Mouse (Mus musculus): ENCODE measurements around the gene Kank1. TPM values are rescaled to one million over a fixed set of nuclear protein-coding genes. Genes with fewer than 3 reads are reported as not detected.

Kank1 gene
- polyA plus RNA-seq, 2 experiments from 2014 or later = not detected

DNA sequence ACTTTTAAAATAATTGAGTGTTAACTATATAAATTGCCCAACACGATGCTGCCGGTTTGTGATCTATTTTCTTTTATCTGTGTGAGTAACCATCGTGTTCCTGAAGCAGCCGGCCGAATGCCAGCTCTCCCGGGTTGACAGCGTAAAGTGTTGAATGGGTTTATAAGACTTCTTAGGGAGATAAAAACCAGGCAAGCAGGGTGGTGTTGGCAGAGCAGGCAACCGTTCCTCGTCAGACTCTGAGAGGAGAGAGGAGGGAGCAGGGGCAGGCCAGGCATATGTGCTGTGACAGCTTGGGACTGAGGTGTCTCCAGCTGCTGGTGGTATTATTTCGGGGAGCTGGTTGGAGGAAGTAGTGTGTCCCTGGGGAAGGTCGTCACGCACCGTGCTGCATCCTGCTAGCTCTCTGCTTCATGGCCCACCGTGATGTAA is 78.7 kb downstream of the Kank1 start:
- no peak for ATAC-seq

DNA sequence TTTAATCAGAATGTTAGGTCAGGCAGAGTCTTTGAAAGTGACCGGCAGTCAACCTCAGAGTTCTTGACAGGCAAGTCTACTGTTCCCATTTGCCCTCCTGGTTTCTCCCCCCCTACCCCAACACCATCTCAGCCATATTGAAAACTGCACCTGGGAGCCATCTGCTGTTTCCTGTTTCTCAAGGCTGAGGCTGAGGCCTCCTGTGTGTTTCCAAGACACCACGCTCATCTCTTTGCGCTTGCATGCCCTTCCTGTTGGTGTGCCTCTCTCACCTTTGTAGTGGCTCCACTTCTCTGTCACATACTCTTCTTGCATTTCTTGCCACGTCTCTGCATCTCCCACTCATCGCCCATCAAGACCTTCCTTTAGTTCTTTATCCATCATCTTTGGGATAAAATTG is 79.2 kb downstream of the Kank1 start:
- ATAC-seq = no peak

DNA sequence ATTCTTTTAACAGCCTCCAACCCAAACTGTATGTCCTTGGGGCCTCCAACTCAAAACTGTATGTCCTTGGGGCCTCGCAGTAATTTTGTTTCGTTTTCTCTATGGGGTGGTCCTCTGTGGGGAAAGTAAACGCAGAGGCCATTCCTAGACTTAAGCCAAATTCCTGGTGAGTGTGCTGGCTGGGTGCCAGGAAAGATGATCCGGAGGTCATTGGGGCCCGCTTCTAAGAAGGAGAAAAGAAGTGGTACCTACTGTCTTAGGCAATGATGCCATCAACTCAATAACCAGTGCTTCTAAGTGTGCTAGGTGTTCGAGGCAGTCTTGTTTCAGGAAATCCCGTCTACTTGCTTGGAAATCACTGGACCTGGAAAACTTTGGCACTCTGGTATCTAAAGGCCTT is 87.5 kb downstream of the Kank1 start:
- no peak for ATAC-seq

GRCm38 (mm10) chr19:25325113-25326001 is 88.6 kb downstream of the Kank1 start:
- ATAC-seq = no peak

DNA sequence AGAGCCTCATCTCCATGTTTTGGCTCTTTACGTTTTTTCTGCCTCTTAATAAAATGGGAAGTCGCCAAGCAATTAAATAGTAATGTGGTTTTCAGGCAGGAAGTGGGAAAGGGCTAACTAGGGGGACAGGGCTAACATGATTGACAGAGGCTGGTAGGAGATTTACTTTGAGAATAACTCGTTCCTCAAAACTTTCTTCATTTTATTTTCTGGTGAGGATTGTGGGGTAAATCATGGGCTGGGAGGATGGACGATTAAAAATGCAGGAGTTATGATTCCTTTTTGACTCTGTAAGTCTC is 89.2 kb downstream of the Kank1 start:
- no peak for ATAC-seq

GRCm38 (mm10) chr19:25327633-25328032 is 90.9 kb downstream of the Kank1 start:
- ATAC-seq = no peak

DNA sequence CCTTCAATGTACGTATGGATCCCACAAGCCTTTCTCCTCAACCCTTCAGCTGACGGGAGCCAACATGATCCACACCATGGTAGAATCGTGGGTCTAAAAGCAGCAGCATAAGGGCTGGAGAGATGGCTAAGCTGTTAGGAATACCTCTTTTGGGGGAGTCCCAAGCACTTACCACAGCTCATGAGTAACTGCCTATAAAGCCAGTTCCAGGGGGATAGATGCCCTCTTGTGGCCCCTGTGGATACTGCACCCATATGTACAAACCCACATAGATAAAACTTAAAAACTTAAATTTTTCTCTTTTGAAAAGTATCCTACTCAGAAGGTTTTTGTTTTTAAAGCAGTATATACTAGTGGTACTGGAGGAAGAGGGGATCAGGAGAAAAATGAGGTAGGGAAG is 97.6 kb downstream of the Kank1 start:
- ATAC-seq = no peak

DNA sequence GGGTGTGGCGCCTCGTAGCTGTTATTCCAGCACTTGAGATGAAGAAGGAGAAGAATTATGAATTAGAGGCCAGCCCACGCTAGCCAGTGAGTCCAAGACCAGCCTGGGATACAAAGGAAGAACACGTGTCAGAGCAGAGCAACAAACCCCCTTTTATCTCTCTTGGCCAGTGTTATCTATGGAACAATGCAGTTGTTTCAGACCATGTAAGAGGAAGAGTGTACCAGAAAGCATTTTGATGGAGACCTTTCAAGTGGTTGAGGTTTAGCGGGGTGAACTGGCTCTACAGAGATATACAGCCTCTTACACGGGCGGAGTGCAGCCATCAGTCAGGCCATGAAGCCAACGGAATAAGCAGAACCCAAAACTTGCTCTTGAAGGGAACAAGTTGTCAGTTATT is 100.0 kb downstream of the Kank1 start:
- ATAC-seq = no peak

DNA sequence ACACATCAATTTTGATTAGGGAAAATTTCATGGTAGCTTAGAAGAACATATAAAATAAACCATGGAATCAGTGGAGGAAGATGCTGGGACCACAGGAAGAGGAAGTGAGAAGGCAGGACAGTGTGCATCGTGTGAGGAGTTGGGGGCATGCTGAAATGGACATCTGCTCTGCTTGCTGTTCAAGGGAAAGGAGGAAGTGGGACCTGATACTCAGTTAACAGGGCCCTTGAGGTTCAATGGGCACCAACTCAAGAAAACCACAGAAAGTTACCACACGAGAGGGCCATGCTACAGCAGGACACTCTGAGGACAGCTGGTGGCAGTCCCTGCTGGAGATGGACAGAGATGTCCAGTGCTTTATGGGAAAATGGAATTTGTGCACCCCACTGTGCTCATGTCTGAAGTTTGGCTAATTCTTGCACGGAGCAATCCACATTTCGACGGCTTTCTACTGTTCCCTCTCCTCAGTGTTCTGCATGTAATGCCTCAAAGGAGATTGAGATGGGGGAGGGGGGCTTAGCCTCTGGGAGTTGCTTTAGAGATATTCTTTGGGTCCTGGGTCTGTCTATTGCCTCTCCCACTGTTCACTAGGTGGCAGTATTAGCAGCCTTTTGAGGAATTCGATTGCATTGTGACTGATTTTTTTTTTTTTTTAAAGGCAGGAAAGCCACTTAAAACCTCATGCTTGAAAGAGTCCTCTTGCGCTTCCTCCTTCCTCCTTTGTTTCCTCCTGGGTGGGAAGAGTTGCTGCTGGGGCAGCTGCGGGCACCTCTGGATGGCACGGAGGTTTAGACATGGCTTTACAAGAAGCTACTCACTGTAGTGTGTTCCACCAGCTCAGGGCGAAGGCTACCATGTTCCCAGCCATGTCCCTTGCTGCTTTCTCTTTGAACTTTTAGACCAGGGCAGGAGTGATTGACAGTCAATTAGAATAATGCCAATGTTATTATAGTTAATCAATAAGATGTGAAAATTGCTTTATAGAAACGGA is 104.2 kb downstream of the Kank1 start:
- no peak for ATAC-seq

- no peak for ATAC-seq
Measured at GRCm38 (mm10) chr19:25342026-25342425, 105.3 kb downstream of the Kank1 start.

DNA sequence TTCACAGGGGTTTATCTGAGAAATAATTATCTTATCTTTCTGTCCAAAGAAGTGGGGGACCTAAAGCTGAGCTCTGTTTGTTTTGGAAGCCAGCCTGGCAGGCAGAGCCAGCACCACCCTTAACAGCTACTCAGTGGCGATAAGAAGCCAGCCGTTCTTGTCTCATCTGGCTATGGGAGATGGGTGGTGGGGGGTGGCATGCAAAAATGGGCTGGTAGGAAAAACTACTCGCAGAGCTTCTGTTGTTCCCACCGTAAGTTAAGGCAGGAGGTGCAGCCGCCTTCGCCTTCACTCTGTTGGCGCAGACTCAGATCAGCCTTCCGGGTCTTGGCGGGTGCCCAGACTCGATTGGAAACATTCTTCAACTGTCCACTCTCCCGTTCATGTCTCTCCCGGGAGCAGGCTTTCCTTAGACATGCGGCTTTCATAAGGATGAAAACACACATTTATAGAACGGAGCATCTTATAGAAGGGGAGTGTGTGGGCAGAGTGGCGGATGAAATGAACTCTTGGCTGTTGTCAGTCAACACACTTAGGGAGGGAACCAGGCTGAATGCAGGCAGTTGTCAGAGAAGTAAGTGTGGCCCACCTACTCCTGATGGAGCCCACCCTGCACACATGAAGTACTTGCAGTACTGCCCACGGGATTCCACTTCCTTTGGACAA is 107.0 kb downstream of the Kank1 start:
- no peak for ATAC-seq

GRCm38 (mm10) chr19:25344371-25344770 is 107.6 kb downstream of the Kank1 start:
- no peak for ATAC-seq

DNA sequence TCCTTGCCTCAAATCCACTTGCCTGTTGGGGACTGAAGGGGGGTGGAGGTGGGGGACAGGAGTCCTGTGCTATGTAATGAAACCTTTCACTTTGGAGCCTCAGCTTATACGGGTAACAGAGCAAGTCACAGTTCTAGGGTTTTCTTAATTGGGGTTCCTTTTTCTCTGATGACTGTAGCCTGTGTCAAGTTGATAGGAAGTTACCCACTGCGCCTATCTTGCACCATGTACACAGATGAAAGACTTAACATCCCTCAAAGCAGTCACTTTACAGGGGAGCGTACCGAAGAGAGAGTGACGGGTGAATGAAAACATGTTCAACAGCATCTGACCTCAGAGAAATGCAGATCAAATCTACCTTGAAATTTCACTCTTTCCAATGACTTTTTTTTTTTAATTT is 109.2 kb downstream of the Kank1 start:
- no peak for ATAC-seq

DNA sequence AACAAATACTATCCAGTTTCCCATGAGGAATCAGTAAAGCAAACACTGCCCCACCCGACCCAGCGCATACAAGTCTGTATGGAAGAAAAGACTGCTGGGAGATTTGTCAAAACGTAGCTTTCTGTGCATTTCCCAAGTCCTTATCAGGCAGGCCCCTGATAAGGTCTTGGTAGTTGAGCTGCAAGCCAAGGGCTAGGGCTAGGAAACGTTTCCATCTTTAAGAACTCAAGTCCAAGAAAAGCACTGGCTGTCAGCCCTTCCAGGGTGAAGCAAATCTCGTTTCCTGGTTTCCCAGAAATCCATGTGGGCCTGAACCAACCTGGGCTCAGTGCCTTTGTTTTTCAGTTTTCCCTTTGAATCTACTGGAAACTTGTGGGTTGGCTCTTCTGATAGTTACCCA is 110.7 kb downstream of the Kank1 start:
- ATAC-seq = no peak

DNA sequence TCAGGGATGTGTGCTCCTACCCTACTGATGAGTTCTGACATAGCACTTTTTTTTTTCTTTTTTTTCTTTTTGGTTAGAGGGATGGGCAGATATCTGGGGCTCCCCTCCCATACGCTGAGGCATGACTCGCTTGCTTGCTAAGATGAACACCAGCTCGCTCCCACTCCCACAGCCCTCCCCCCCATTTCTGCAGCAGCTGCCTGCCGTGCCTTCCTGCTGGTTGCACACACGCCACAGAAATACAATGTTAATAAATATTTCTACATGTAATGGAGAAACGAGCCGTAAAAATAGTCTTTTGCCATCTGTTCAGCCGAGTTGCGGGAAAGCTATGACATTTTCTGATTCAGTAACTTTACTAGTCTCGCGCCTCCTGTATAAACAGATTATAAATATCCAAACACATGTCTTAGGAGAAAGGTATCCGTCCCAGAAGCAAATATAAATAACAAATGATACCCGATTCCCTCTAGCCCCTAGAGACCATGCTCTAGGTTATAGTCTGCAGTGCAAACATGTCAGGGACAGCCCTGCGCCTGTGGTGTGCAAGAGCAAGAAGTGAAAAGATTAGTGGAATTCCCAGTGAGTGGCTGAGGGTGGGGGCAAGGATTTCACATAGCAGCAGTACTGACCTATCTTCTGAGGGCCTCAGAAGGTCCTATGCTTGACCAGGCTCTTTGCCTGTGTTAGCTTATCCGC is 114.6 kb downstream of the Kank1 start:
- ATAC-seq = no peak

GRCm38 (mm10) chr19:25357094-25357493 is 120.3 kb downstream of the Kank1 start:
- no peak for ATAC-seq

DNA sequence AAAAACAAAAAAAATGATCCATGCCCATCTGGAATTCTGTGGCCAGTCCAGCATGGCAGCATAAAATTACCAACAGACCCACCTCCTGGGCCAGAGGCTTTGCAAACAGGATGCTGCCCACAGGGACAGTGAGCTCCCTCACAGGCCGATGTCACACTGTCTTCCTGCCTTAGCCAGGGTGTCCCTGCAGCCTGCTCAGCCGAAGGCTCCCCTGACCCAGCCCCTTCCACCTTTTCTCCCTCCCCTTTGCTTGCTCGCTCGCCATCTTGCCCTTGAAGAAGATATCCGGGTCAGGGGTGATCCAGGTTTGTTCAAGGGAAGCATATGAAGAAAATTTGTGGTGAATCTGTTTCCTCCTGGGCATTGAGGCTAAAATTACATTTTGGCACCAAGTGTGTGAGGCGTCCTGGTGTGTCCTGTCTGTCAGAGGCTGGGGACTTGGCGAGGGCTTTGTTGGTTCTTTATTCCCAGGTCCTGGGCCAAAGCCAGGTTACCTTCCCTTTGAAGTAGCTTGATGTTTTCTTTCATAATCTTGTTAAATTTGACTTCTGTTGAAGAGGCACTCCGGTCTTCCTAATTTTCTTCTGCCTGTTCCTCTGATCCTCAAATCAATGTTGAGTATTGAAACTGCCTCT is 121.8 kb downstream of the Kank1 start:
- no peak for ATAC-seq

- ATAC-seq = peak; percentile 43
Measured at GRCm38 (mm10) chr19:25360571-25361029, 123.8 kb downstream of the Kank1 start.

- no peak for ATAC-seq
Measured at GRCm38 (mm10) chr19:25361956-25362355, 125.2 kb downstream of the Kank1 start.

DNA sequence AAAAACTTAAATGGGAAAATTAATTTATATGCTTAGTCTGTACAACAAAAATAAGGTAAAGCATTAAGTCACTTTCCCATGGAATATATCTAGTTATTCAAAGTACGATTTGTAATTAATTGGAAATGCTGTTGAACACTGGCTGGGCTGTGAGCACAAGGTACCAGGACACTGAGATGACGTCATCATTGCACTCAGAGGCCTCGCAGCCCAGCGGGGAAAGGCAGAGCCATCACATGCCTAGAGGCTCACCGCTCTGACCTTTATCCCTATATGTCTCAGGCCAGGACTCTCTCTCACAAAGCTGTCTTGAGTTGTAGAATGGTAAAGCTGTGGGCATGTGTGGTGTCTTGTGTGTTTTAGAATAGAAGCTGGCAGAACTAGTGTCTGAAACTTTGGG is 128.9 kb downstream of the Kank1 start:
- ATAC-seq = no peak

- ATAC-seq = no peak
Measured at GRCm38 (mm10) chr19:25366620-25367019, 129.8 kb downstream of the Kank1 start.

- ATAC-seq = no peak
Measured at GRCm38 (mm10) chr19:25370428-25370827, 133.7 kb downstream of the Kank1 start.

Measured in CD4-positive, CD25-positive, alpha-beta regulatory T cell, adult 4 months (primary cell).